Mouse (Mus musculus): Measurements from ENCODE around the gene Ssc5d.

- TF ChIP-seq CTCF (IDR thresholded peaks at IDR 0.05; ENCODE audit: low read depth, low read length) (no peak), POLR2A (IDR thresholded peaks at IDR 0.05; ENCODE audit: borderline replicate concordance, low read depth, low read length) (no peak)
These were observed 37.9 kb downstream of the Ssc5d start for GRCm38 (mm10) chr7:4963527-4963926.
